Mouse (Mus musculus): ENCODE measurements at regions not wholly inside any gene's neighbourhood (a gene's known extent, or its start where the extent isn't known, plus 50 kb on each side); places are given as distances from the start of the nearest gene placed in this dataset.

- TF ChIP-seq CTCF (IDR thresholded peaks at IDR 0.05; ENCODE audit: low read depth, low read length) (no peak), POLR2A (IDR thresholded peaks at IDR 0.05; ENCODE audit: extremely low read depth, insufficient read depth, low read length) (no peak)
Measured at GRCm38 (mm10) chr17:45291052-45291451, 142.5 kb downstream of the Cdc5l start.
